Mouse (Mus musculus) megakaryocyte, embryonic 14.5 days (primary cell): Measurements from ENCODE around the gene Sapcd1.

ENCODE experiments used
- FLI1 ChIP-seq: IDR thresholded peaks from 2 replicates; pipeline ENCODE4 v1.6.1; 2012; ENCODE audit warnings: low read length, inconsistent platforms, mixed read lengths
- GATA1 ChIP-seq: IDR thresholded peaks from 3 replicates; pipeline ENCODE4 v1.6.1; 2012; ENCODE audit warnings: mixed read lengths, low read length, inconsistent platforms, borderline replicate concordance

- TF ChIP-seq GATA1 (no peak), FLI1 (no peak)
Measured at GRCm38 (mm10) chr17:34994751-34995150, 33.1 kb downstream of the Sapcd1 start.
